Mouse (Mus musculus) adrenal gland, adult (tissue): Measurements from ENCODE around the gene Scarb2.
"Not testable (repeated sequence)": the region's sequence is repeated elsewhere in the genome, so short reads cannot be mapped to it uniquely, and the experiment has no call there.

ENCODE experiments used
- DNase-seq, 2 experiments: peaks; one replicate each; pipeline ENCODE4 v3.0.0; 2022 to 2023; ENCODE audit warnings: low spot score in 1 of 2; ENCODE audit not compliant: inconsistent age in 2 of 2

Gene Scarb2

DNA sequence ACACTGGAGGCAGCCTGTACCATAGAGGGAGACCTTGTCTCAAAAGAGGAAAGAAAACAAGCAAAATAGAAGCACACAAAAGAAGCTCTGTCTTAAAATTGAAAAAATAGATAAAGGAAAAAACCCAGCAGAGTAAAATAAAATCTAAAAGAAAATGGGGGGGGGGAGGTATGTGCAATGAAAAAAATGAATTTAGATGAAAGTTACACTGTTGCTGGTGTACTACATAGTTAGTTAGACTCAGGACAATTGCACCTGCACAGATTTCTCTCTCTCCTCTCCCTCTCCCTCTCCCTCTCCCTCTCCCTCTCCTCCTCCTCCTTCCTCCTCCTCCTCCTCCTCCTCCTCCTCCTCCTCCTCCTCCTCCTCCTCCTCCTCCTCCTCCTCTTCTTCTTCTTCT, at the start of gene Scarb2:
Gene Scarb2 (minus strand): TSS at position 101 of the 400 bp plus-strand sequence.
- no peak for DNase-seq

DNA sequence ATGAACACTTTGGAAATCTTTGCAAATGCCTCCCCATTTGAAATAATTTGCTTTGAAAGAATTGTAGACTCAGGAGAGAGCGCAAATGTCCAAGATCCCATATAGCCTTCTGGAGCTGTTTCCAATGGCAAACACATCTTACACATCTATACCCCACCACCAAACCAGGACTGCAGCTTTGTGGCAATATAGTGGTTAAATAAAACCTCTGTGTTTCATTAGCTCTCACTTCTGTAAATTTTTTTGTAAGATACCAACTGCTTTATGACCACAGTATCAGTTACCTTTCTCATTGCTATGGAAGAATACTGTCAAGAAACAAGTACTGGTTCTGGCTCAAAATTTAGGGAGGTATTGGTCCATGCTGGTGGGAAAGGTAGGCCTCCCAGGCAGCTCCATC, 49.3 kb upstream of the Scarb2 start:
- no peak for DNase-seq

DNA sequence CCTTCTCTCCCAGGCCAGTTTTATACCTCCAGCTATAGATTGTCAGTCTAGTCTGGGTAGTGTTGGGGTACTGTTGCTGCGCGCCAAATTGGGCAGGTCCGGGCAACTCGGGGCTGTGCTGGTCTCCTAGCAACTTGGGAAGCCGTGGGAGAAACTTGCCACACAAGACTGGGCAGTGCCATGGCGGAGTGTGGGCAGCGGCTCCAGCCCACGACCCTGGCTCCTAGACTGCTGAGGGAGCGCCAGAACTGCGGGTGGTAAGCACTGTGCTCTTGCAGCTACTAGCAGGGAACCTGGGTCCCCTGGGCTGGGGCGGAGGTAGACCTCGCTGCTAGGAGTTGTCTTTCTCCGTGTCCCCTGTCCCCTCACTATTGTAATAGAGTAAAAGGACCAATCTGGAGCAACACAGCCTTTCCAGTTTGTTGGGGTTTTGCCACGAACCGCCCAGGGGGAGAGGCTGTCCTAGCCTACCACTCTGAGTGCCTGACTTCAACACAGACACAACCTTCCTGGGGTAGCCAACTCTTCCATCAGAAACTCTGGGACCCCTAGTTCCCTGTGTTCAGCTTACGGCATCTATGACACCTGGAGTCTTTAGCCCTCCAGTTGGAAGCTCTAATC, 48.4 kb upstream of the Scarb2 start, which contains the start of gene Fam47e:
Gene Fam47e (plus strand): TSS at position 179 of the 621 bp plus-strand sequence.
- DNase-seq: no peak

DNA sequence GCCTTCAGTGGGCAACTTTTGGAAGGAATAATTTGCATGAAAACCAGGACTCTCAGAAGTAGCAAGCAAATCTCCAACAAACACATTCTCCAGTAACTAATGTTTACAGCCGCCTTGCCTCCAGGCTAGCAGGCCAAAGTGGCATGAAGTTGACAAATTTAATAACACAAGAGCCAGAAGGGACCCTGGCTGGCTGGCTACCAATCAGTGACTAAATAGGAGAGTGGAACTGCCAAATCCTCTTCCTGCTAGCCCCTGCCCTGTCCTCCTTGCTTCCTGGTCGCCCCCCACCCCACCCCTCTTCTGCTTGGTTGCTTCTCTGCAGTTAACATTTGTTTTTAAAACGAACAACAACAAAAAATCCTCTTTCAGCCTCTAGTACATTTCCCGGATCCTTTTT, 47.8 kb upstream of the Scarb2 start:
- no peak for DNase-seq

DNA sequence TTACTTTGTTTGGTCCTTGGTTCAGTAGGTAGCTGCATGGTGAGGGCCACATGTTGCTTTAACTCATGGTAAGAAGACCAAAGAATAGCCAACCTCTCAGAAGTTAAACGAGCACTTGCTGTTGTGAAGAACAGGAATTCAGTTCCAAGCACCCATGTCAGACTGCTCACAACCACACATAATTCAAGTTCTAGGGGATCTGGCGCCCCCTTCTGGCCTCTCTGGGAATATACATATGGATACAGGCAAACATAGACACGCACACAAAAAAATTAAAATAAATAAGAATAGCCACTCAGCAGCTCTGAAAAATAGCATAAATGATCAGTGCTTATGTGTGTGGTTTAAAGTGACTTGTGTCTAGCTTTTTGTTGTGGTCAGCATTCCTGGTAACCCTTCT, 47.3 kb upstream of the Scarb2 start:
- peak in 1 of 2 experiments; percentile 27 for DNase-seq

DNA sequence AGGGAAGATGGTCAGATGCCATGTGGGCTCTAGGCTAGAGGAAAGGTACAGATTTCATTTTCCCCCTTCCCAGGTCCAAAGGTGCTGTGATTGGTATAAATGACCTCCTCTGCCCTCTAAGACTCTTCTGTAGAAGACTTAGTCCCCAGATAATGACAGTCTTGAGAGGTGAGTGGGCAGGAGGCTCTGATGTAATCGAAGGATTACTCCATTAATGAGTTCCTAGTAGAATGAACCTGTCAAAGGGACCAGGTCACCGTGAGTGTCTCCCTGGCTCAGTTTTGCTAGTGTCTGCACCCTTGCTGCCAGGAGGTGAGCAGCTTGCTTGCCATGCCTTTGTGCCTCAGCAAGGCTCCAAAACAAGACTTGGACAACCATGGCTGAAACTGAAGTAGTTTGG, 46.0 kb upstream of the Scarb2 start:
- DNase-seq: no peak

DNA sequence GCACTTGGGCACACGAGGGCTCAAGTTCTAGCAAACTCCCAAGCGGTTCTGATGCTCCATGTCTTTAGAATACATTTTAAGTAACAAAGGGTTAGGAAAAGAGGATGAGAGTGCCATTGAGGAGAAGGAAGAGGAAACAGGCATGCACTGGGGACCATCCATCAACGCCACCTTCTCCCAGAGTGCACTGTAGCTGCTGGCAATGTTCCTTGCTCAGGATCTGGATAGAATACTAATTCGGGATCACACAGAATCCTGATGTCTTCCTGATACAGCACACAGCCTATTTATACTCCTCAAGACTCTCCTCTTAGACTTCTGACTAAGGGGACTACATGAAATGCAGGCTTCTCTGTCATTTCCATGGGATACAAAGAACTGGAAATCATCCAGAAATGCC, 33.1 kb upstream of the Scarb2 start:
- peak in 1 of 2 experiments; percentile 7 for DNase-seq

DNA sequence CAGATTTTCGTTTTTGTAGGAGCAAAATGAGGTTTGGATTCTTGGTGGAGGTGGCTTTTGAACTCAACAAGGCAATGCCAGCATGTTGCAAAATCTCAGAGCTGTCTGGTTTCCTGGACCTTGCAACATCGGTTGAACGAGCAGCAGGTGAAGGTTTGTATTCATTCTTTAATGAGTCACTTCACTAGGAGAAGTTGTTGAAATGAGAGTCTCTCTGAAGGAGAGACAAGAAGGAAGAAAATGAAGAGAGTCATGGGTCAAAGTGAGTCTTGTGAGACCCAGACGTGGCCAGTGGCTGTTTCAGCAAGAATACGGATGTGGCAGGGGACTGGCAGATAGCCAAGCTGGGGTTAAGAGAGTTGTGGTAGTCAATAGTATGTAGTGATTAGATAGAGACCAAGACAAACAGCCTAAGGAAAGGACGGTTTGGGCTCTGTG, 18.2 kb upstream of the Scarb2 start:
- peak in 1 of 2 experiments; percentile 50 for DNase-seq

DNA sequence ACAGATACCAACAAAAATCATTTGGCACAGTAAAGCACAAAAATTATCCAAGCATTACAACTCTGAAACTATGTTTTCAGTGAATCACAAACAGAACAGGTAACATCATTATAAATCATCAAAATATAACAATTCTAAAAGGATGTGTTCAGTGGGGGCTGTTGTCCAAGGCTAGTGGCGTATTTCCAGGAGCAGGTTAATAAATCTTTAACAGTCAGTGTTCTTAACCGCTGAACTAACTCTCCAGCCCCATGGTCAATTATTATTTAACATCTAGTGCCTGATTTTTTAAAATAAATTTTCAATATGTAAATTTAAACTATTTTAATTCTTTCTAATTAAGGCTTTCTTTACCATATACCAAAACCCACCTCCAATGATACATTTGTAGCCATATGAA, 14.5 kb upstream of the Scarb2 start:
- not testable (repeated sequence) for DNase-seq

DNA sequence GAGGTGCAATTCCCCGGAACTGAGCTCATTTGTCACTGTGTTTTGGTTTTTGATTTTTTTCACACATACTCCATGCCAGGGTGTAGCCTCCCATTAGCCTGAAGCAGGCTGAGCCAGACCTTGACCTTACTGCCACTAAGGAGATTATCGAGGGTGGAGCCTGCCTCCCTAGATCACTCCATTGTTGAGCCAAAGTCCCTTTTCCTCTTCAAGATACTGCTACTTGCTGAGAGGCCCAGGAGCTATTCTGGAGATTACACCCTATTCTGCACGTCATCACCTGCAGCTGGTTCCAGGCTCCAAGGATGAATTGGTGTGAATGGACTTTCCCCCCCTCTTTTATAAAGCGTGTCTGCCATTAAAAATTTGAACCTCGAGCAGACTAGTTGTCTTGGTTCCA, 5.4 kb upstream of the Scarb2 start:
- no peak for DNase-seq

DNA sequence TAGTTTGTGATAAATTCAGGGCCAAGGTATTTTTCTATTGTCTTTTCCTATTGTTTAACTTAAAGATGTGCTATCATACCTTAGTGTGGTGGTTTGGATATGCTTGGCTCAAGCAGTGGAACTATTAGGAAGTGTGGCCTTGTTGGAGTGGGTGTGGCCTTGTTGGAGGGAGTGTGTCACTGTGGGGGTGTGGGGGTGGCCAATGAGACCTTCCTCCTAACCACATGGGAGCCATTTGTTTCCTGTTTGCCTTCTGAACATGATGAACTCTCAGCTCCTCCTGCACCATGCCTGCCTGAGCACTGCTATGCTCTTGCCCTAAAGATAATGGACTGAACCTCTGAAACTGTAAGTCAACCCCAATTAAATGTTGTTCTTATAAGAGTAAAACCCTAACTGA, 4.6 kb upstream of the Scarb2 start:
- peak in 1 of 2 experiments; percentile 37 for DNase-seq

DNA sequence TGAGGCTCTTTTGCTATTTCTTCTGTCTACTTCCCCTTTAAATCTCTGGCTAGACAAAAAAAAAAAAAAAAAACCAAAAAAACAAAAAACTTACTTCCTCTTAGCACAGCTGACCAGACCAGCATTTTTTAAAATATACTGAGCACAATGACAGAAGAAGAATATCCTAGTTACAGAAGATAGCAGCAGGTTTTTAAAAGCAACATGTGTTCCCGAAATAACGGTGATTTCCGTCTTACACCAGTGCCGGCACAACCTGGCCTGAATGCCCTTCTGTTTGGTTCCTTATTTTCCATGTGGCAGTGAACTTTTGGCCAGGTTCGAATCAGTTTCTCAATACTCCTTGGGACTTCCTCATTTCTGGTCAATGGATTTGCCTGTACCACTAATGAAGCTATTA, 2.2 kb upstream of the Scarb2 start:
- peak in 1 of 2 experiments; percentile 30 for DNase-seq

DNA sequence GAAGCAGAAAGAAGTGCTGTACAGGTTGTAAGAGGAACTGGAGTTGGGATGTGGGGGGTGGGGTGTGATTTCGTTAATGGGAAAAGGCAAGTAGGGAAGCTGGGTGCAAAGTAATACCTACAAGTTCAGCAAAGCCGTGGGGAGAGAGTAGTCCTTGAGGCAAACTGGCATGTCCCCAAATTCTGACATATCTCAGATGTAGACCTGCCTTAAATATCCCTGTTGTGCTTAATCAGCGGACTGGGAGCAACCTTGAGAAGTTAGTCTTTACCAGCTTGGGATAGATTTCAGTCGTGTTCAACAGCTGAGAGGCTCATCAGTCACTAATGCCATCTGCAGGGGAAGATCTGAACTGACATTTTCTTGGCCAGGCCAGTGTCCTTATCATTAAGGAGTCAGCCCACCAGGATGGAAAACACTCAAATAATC, 318 bp downstream of the Scarb2 start:
- DNase-seq: peak; percentile 55 to 82

DNA sequence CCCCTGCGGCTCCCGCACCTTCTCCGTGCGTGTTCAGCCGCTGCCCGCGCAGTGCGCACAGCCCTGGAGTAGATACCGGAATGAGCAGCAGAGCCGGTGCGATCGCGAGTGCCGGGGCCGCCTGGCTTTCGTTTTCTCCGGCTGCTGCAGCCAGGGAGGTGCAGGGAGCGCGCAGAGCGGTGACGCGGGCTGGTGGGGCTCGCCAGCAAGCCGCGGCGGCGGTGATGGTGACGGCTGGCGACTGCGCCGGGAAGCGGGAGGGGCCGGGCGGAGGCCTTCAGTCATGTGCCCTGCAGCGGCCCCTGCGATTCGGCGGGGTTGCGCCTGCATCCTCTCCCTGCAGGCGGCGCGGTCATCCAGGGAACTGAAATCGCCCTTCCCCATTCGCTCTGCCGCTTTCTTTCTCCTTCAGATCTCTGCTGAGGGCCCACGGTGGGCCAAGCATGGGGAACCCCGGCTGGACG, 1.2 kb downstream of the Scarb2 start:
- peak; percentile 98 to 99 for DNase-seq

DNA sequence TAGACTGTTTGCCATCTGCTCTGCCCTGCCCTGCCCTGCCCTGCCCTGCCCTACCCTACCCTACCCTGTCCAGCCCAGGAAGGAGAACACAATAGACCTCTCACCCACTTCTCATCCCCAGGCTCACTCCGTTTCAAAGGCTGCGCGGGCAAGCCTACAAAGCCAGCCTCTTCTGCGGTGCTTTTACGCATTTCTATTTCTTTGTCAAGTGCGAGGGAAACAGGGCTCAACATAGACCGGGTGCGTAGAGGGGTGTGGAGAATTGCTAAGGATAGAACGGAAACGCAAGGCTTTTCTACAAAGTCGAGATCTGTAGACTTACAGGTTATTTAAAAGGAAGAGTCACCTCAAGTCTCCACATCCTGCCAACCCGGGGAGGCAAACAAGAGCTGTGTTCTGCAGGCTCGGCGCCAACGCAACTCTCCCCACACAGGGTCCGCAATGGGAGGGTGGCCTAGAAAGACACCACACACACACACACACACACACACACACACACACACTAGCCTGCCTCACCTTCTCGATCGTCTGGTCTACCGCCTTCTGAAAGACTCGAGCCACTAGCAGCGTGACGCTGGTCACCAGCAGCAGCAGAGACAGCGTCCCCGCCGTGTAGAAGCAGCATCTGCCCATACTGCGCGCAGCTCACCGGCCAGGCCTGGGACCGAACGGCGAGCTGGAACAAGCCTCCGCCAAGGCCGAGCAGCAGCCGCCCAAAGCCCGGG, 1.8 kb downstream of the Scarb2 start:
- DNase-seq: peak; percentile 50 to 86

DNA sequence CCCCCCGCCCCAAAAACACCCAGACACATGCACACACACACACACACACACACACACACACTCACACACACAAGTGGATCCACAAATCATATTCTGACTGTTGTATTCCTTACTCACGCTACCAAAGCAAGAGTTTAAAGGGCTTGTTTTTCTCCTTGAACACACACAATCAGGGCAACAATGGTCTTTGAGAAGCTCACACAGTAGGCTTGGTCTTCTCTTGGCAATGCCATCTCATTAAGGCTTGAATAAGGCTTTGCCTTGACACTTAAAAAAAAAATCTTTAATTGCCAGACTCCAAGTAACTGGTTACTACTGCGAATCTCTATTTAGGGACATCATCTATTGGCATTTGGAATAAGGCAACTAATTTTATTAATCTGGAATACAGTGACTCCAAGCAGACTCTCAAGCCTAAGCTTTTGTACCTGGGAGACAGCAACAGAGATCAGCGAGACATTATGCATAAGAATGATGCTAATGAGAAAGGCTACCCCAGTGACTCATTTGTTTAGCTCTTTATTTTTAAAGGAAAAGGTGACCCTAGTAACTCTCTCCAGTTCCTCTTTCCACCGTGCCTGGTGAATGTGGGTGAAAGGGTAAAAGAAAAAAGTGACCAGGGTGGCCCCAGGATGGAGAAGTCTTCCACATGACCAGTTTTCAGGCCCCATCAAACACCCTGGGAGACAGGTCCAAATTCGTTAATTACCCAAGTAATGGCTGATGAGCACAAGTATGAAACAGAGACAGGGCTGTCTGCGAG, 2.6 kb downstream of the Scarb2 start:
- DNase-seq: no peak

DNA sequence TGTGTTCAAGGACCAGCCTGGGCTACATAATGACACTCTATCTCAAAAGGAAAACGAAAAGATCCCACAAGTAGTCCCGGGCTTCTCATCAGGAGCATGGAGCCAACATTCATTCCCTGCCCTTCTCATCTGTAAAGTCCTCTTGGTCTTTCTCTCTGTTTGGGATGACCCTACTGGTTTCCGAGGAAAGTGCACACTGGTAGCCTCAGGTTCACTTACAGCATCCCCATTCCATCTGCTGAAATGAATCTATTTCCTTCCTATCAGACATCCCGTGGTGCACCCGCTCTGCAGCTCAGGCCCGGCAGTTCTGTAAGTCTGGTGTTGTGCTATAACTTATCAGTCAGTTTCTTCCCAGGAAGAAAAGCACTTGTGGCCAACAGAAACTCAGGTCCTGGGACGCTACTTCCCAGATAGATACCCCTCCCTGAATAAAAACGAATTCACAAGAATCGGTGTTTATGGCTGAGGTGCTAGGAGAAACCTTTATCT, 3.2 kb downstream of the Scarb2 start:
- peak in 1 of 2 experiments; percentile 35 for DNase-seq

DNA sequence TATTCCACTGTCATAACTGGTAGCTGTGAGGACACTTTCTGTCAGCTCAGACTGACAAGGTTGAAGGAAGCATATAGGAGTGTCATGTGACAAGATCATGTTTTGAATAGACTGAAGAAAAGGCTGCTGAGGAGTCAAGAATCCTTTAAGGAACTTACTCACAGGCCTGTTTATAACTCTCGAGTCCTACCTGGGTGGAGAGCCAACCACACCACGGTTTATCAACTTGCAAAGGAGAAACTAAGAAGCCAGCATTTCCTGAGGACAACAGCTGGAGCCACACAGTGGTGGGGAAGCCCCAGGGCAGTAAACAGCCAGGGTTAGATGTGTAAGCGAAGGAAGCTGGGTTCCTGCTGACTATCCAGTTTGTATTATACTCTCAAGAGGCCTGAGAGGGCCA, 7.3 kb downstream of the Scarb2 start:
- DNase-seq: peak in 1 of 2 experiments; percentile 22

DNA sequence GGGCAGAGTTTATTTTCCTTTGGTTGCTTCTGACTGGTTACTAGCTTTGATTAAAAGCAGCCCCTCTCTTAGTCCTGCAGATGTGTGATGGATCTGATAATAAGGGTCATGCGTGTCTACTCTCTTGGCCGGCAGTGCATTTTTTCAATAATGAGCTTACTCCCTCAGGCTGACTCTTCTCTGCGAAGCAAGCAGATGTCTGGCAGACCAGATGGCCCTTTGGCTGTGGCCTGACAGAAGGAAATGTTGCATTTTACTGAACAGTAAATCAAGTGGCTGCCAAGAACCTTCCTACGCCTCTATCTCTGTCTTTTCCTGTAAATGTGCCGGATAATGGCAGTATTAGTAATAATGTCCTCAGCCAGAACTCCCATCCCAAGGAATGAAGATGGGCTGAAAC, 8.0 kb downstream of the Scarb2 start:
- DNase-seq: peak in 1 of 2 experiments; percentile 59

DNA sequence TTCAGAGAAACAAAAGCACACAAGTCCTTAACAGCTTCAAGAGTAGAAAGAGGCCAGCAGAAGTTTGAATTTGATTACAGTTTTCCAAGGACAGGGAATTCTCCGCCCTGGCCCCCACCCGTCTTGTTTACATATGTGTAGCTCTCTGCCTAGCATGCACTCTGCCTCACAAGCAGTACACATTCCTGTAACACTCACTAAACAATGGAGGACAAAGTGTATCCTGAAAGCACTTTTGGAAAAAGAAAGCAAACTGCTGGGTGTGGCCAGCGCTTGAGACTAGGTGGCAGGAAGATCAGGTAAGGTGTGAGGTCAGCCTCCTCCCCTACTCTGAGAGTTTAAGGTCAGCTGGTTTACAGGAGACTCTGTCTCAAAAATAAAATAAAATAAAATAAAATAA, 8.4 kb downstream of the Scarb2 start:
- DNase-seq: peak in 1 of 2 experiments; percentile 24

DNA sequence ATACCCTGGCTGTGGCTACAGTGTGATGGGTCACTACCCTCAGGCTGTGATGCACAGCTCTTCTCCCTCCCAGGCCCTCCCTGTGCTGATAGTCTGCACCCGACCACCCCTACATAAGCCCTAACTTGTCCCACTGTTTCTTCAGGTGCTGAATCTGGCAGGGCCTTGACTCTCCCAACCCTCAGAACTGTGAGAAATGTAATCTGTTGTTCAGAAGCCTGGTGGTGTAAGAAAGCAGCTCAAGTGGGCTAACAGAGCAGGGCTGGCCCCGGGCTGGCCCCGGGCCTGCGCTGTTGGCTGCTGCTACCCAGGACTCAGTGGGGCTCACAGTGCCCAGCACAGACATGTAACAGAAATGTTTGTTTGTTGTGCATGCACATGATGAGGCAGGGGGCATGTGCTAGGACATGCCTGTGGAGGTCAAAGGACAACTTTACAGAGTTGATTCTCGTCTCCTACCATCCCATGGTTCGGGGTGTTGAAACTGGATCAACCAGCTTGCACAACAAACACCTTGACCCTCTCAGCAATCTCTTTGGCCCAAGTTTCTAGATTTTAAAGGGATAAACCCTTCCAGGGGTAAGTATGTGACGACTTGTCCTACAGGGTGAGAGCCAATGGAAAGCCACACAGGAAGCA, 10.7 kb downstream of the Scarb2 start:
- DNase-seq: peak in 1 of 2 experiments; percentile 74
